Mouse (Mus musculus) layer of hippocampus, adult 2 months (tissue): ENCODE data around the gene Zfp839. TPM values are rescaled to one million over a fixed set of nuclear protein-coding genes. Genes with fewer than 3 reads are reported as not detected.

Experiments used
- DNase-seq, 2 experiments: peaks; one replicate each; pipeline ENCODE4 v3.0.0; 2022; ENCODE audit warnings: low spot score in 2 of 2
- H3K27ac ChIP-seq: fragments of 200-600 bp; 2 replicates; pipeline ENCODE4 v1.8.1; 2022
- H3K4me3 ChIP-seq: fragments of 200-600 bp; 2 replicates; pipeline ENCODE4 v1.8.1; 2022; ENCODE audit warnings: mild to moderate bottlenecking
- CTCF ChIP-seq: fragments of 200-600 bp; conservative IDR thresholded peaks from 2 replicates; pipeline ENCODE4 v1.8.1; 2022; ENCODE audit warnings: antibody characterized with exemption, mild to moderate bottlenecking, moderate library complexity
- total RNA-seq, 2 experiments: library from RNA; stranded (reverse); gene quantifications; 2 replicates each; pipeline ENCODE4 v1.2.3; 2021

Gene Zfp839
- total RNA-seq, 2 experiments from 2014 or later: 12.8 to 13.2 TPM

GRCm38 (mm10) chr12:110909962-110910361 is 59.9 kb downstream of the Zfp839 start:
- Histone ChIP-seq H3K27ac (peak overlapping the region; percentile 84), H3K4me3 (no peak overlapping the region)
- DNase-seq: peak in 1 of 2 experiments; percentile 36
- no peak for TF ChIP-seq CTCF

- TF ChIP-seq CTCF: no peak
- no peak for DNase-seq
- Histone ChIP-seq H3K27ac (no peak overlapping the region), H3K4me3 (no peak overlapping the region)
Observed at GRCm38 (mm10) chr12:110915761-110916160, 65.7 kb downstream of the Zfp839 start.

Other genes with a start within 250 kb of the Zfp839 start
- gene Dync1h1, start 248.8 kb upstream of the Zfp839 start, total RNA-seq: 100 to 1,000 TPM; 280 to 298 TPM
- gene 1700001K19Rik, start 167.6 kb upstream of the Zfp839 start, total RNA-seq: not detected
- gene Hsp90aa1, start 147.5 kb upstream of the Zfp839 start, total RNA-seq: 100 to 1,000 TPM; 921 to 990 TPM
- gene Wdr20, start 112.3 kb upstream of the Zfp839 start, total RNA-seq: 10 to 100 TPM; 43.5 to 49.9 TPM
- 10 to 100 TPM; 10.4 to 13.7 TPM for gene Mok, start 9.3 kb upstream of the Zfp839 start, total RNA-seq
- 10 to 100 TPM; 63.4 to 65.1 TPM for gene Cinp, start 38.9 kb downstream of the Zfp839 start, total RNA-seq
- 10 to 100 TPM; 39.5 to 42.0 TPM for gene Tecpr2, start 39.0 kb downstream of the Zfp839 start, total RNA-seq
- 10 to 100 TPM; 10.8 to 14.1 TPM for gene Ankrd9, start 128.8 kb downstream of the Zfp839 start, total RNA-seq
- gene Rcor1, start 189.1 kb downstream of the Zfp839 start, total RNA-seq: 10 to 100 TPM; 15.6 to 19.3 TPM